Mouse (Mus musculus): ENCODE results near the gene Fancc.
A peak's percentile ranks its signal among the peaks of the same experiment; 100 is the strongest.

Fancc gene

DNA sequence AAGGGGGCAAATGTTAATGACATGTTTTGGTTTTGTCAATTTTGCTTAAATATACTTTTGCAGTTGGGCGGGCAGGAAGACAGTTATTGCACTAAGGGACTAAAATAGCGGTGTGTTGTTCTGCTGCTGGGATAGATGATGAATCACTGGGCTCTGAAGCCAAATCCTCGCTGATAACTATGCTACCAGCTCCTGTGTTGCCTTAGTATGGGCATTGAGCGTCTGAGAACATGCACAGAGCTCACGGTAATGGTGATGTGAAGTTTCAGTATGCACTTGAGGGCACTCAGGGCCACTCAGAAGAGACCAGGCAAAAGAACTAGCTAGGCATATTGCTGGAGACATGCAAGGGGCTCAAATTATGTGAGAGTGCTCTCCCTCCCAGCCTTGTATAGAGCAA, 256.2 kb downstream of the Fancc start:
- DNase-seq, result no peak

DNA sequence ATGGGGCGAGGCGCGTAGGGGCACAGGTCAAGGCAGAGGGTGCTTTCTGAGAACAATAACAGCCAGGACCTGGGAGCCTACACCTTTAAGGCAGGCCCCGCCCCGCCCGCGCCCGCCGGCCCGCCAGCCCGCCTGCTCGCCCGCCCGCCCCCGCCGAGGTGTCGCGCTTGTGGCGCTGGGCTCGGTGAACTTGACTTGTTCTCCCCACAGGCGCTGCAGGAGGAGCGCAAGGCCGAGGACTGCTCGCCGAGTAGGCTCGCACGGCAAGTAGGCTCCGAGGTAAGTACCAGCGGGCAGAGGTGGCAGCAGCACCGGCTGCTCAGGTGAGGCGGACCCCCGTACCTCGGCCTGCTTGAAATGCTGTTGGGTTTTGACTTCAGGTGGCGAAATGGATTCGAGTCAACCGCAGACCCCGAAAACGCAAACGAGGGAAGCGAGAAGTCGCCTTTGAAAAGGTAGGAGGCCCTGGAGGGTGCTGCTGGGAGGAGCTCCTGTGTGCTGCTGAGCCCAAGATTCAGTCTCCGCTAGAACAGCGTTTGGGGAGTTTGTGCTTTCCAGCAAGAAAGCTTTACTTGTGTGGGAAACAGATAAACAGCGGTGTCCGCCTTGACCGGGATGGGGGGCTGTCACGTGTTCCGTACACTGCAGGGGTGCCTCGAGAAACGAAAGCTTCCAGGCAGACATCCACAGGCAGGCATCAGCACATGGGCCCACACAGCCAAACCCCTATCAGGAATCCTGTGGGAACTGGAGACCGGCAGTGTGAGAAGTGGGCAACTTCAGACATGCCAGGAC, 257.0 kb downstream of the Fancc start:
- peak; percentile 72 for DNase-seq

DNA sequence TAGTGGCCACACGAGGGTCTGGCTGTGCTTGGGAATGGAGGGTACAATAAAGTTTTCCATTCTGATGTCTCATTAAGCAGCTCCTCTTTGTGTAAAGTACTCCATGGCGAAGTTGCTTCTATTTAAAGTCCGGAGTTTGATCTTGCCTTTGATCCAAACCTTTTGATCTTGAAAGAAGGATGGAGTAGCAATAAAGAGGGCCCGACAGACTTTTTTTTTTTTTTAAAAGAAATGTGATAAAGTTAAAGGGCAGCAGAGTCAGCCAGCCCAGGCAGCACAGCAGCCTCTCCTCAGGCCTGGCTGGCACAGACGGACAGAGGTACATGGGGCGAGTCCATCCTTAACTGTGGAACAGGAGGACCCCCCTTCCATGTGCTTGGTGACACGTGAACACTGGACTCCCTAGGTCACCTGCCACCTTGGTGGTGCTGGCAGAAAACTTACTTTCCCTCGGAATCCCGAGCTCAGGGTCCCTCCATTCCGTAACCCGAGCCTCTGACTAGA, 257.7 kb downstream of the Fancc start:
- peak; percentile 45 for DNase-seq

DNA sequence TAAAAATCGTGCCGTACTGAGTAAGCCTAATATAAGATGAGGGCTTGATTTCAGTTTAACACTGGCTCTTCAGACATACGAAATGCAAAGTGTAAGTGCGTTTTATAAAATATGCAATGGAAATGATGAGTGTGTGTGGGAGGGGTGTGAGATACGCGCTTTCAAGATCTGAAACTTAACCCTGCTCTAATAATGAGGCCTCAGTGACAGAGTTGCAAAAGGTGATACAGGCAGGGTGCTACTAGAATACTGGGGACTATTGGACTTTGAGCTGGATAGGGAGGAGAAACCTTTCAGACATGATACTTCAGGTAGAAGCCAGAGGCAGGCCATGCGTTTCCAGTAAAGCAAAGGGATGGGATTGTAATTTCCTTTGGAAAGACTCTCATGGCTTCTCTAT, 259.0 kb downstream of the Fancc start:
- DNase-seq, result no peak

- DNase-seq, result no peak
These were observed 260.8 kb downstream of the Fancc start for GRCm38 (mm10) chr13:63236159-63236893.

DNA sequence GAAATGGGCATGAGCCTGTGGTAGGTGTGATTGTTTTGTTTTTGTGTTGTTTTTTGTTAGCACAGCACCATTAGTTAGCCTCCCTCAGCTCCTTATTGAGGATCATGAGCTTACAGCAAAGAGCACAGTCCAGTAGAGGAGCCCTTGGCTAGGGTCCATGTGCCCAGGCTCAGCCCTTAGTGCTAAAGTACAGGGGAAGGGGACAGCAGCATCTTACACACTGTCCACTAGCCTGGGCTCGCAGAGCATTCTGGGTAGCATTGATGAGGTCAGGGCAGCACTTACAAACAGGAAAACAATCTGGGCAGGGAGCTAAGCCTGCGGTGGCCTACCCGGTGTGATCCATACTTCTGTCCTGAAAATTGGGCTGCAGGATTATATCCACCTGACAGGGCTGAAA, 261.5 kb downstream of the Fancc start:
- no peak for DNase-seq

Measured in retina, postnatal 1 day (tissue).